Mouse (Mus musculus): ENCODE data around the gene Cldn3. TPM values are rescaled to one million over a fixed set of nuclear protein-coding genes. Genes with fewer than 3 reads are reported as not detected.
"Not testable (repeated sequence)": the region's sequence is repeated elsewhere in the genome, so short reads cannot be mapped to it uniquely, and the experiment has no call there.

Gene Cldn3
- total RNA-seq (2017), result not detected in 3 replicates

GRCm38 (mm10) chr5:134985633-134986297 lies at the start of gene Cldn3:
Cldn3 (plus strand) TSS chr5:134986214.
- ATAC-seq (replicated peaks; ENCODE audit: insufficient number of reproducible peaks, low FRiP score, low TSS enrichment, poor library complexity, severe bottlenecking), result no peak

- no peak for ATAC-seq (replicated peaks; ENCODE audit: insufficient number of reproducible peaks, low FRiP score, low TSS enrichment, poor library complexity, severe bottlenecking)
Measured at GRCm38 (mm10) chr5:134936626-134937185, 49.3 kb upstream of the Cldn3 start.

- no peak for ATAC-seq (replicated peaks; ENCODE audit: insufficient number of reproducible peaks, low FRiP score, low TSS enrichment, poor library complexity, severe bottlenecking)
Measured at GRCm38 (mm10) chr5:134939069-134939468, 46.9 kb upstream of the Cldn3 start.

GRCm38 (mm10) chr5:134939554-134939953 lies 46.5 kb upstream of the Cldn3 start:
- ATAC-seq (replicated peaks; ENCODE audit: insufficient number of reproducible peaks, low FRiP score, low TSS enrichment, poor library complexity, severe bottlenecking), result not testable (repeated sequence)

- ATAC-seq (replicated peaks; ENCODE audit: insufficient number of reproducible peaks, low FRiP score, low TSS enrichment, poor library complexity, severe bottlenecking), result no peak
Measured at GRCm38 (mm10) chr5:134941472-134942209, 44.4 kb upstream of the Cldn3 start.

GRCm38 (mm10) chr5:134942740-134943139 lies 43.3 kb upstream of the Cldn3 start:
- no peak for ATAC-seq (replicated peaks; ENCODE audit: insufficient number of reproducible peaks, low FRiP score, low TSS enrichment, poor library complexity, severe bottlenecking)

- no peak for ATAC-seq (replicated peaks; ENCODE audit: insufficient number of reproducible peaks, low FRiP score, low TSS enrichment, poor library complexity, severe bottlenecking)
Measured at GRCm38 (mm10) chr5:134944179-134944578, 41.8 kb upstream of the Cldn3 start.

- no peak for ATAC-seq (replicated peaks; ENCODE audit: insufficient number of reproducible peaks, low FRiP score, low TSS enrichment, poor library complexity, severe bottlenecking)
Measured at GRCm38 (mm10) chr5:134945266-134945959, 40.6 kb upstream of the Cldn3 start.

GRCm38 (mm10) chr5:134946063-134946856 lies 39.8 kb upstream of the Cldn3 start:
- ATAC-seq (replicated peaks; ENCODE audit: insufficient number of reproducible peaks, low FRiP score, low TSS enrichment, poor library complexity, severe bottlenecking), result no peak

GRCm38 (mm10) chr5:134946857-134947255 lies 39.2 kb upstream of the Cldn3 start, which contains the start of gene Cldn4:
Cldn4 (minus strand) TSS chr5:134946934.
- no peak for ATAC-seq (replicated peaks; ENCODE audit: insufficient number of reproducible peaks, low FRiP score, low TSS enrichment, poor library complexity, severe bottlenecking)

GRCm38 (mm10) chr5:134947420-134948084 lies 38.5 kb upstream of the Cldn3 start:
- no peak for ATAC-seq (replicated peaks; ENCODE audit: insufficient number of reproducible peaks, low FRiP score, low TSS enrichment, poor library complexity, severe bottlenecking)

GRCm38 (mm10) chr5:134948085-134948439 lies 38.0 kb upstream of the Cldn3 start:
- no peak for ATAC-seq (replicated peaks; ENCODE audit: insufficient number of reproducible peaks, low FRiP score, low TSS enrichment, poor library complexity, severe bottlenecking)

GRCm38 (mm10) chr5:134951053-134951884 lies 34.7 kb upstream of the Cldn3 start:
- ATAC-seq (replicated peaks; ENCODE audit: insufficient number of reproducible peaks, low FRiP score, low TSS enrichment, poor library complexity, severe bottlenecking), result no peak

GRCm38 (mm10) chr5:134955491-134955890 lies 30.5 kb upstream of the Cldn3 start:
- no peak for ATAC-seq (replicated peaks; ENCODE audit: insufficient number of reproducible peaks, low FRiP score, low TSS enrichment, poor library complexity, severe bottlenecking)

- ATAC-seq (replicated peaks; ENCODE audit: insufficient number of reproducible peaks, low FRiP score, low TSS enrichment, poor library complexity, severe bottlenecking), result no peak
Measured at GRCm38 (mm10) chr5:134959114-134959513, 26.9 kb upstream of the Cldn3 start.

GRCm38 (mm10) chr5:134960430-134960829 lies 25.6 kb upstream of the Cldn3 start:
- no peak for ATAC-seq (replicated peaks; ENCODE audit: insufficient number of reproducible peaks, low FRiP score, low TSS enrichment, poor library complexity, severe bottlenecking)

- no peak for ATAC-seq (replicated peaks; ENCODE audit: insufficient number of reproducible peaks, low FRiP score, low TSS enrichment, poor library complexity, severe bottlenecking)
Measured at GRCm38 (mm10) chr5:134961519-134961918, 24.5 kb upstream of the Cldn3 start.

Measured in monocyte, adult 5-6 weeks (primary cell).